Mouse (Mus musculus) lung, adult 18-20 months (tissue): ENCODE data around the gene Lifr.

Experiments used
- DNase-seq, 2 experiments: peaks; one replicate each; pipeline ENCODE4 v3.0.0; 2022; ENCODE audit warnings: mixed read lengths in 2 of 2

Gene Lifr

GRCm38 (mm10) chr15:7129944-7130287, 39.5 kb downstream of the Lifr start:
- no peak for DNase-seq

GRCm38 (mm10) chr15:7130691-7131225, 40.3 kb downstream of the Lifr start:
- DNase-seq = peak in 1 of 2 experiments; percentile 56

GRCm38 (mm10) chr15:7132741-7133140, 42.3 kb downstream of the Lifr start:
- DNase-seq = peak; percentile 51 to 52

GRCm38 (mm10) chr15:7134454-7135052, 44.1 kb downstream of the Lifr start:
- peak in 1 of 2 experiments; percentile 38 for DNase-seq

GRCm38 (mm10) chr15:7135982-7136562, 45.7 kb downstream of the Lifr start:
- no peak for DNase-seq

GRCm38 (mm10) chr15:7136912-7137311, 46.5 kb downstream of the Lifr start:
- DNase-seq = peak in 1 of 2 experiments; percentile 30

- peak; percentile 68 to 82 for DNase-seq
These were observed 47.2 kb downstream of the Lifr start for GRCm38 (mm10) chr15:7137607-7138006.

- DNase-seq = peak; percentile 47 to 60
These were observed 48.1 kb downstream of the Lifr start for GRCm38 (mm10) chr15:7138471-7138870.

- DNase-seq = no peak
These were observed 49.9 kb downstream of the Lifr start for GRCm38 (mm10) chr15:7140322-7140721.

GRCm38 (mm10) chr15:7141246-7141645, 50.8 kb downstream of the Lifr start:
- no peak for DNase-seq

- no peak for DNase-seq
These were observed 53.3 kb downstream of the Lifr start for GRCm38 (mm10) chr15:7143689-7144170.

- no peak for DNase-seq
These were observed 54.1 kb downstream of the Lifr start for GRCm38 (mm10) chr15:7144542-7144941.

- DNase-seq = peak in 1 of 2 experiments; percentile 40
These were observed 54.5 kb downstream of the Lifr start for GRCm38 (mm10) chr15:7144942-7145341.

GRCm38 (mm10) chr15:7145555-7145954, 55.1 kb downstream of the Lifr start:
- DNase-seq = peak in 1 of 2 experiments; percentile 49

GRCm38 (mm10) chr15:7146529-7146928, 56.1 kb downstream of the Lifr start:
- DNase-seq = peak; percentile 41 to 43

- no peak for DNase-seq
These were observed 59.4 kb downstream of the Lifr start for GRCm38 (mm10) chr15:7149796-7150195.

- no peak for DNase-seq
These were observed 60.2 kb downstream of the Lifr start for GRCm38 (mm10) chr15:7150591-7150990.

- no peak for DNase-seq
These were observed 61.8 kb downstream of the Lifr start for GRCm38 (mm10) chr15:7152116-7152760.

GRCm38 (mm10) chr15:7154010-7154736, 63.8 kb downstream of the Lifr start:
- no peak for DNase-seq

GRCm38 (mm10) chr15:7154737-7155090, 64.3 kb downstream of the Lifr start:
- peak; percentile 69 to 84 for DNase-seq

- DNase-seq = no peak
These were observed 67.2 kb downstream of the Lifr start for GRCm38 (mm10) chr15:7157658-7158057.

- no peak for DNase-seq
These were observed 69.5 kb downstream of the Lifr start for GRCm38 (mm10) chr15:7159869-7160268.

- DNase-seq = no peak
These were observed 69.9 kb downstream of the Lifr start for GRCm38 (mm10) chr15:7160321-7160720.
